Mouse (Mus musculus) liver, postnatal 0 days (tissue): ENCODE measurements around the gene Klhl36.
"Not testable (repeated sequence)": the region's sequence is repeated elsewhere in the genome, so short reads cannot be mapped to it uniquely, and the experiment has no call there.

ENCODE experiments used
- CTCF ChIP-seq: sonication (generic); IDR thresholded peaks from 2 replicates; pipeline ENCODE4 v1.5.1; 2016; ENCODE audit warnings: antibody characterized with exemption, low read depth
- EP300 ChIP-seq: IDR thresholded peaks from 2 replicates; pipeline ENCODE4 v1.6.1; 2016; ENCODE audit warnings: antibody characterized with exemption, low read depth, mild to moderate bottlenecking

GRCm38 (mm10) chr8:119845741-119846140 lies 16.3 kb upstream of the Klhl36 start:
- not testable (repeated sequence) for TF ChIP-seq CTCF, EP300
